Mouse (Mus musculus): ENCODE measurements around the gene Rgs9bp. TPM values are rescaled to one million over a fixed set of nuclear protein-coding genes. Genes with fewer than 3 reads are reported as not detected.
"Not testable (repeated sequence)": the region's sequence is repeated elsewhere in the genome, so short reads cannot be mapped to it uniquely, and the experiment has no call there.

Rgs9bp gene
- polyA plus RNA-seq, 1 experiment from 2014 or later: 0.11 TPM

DNA sequence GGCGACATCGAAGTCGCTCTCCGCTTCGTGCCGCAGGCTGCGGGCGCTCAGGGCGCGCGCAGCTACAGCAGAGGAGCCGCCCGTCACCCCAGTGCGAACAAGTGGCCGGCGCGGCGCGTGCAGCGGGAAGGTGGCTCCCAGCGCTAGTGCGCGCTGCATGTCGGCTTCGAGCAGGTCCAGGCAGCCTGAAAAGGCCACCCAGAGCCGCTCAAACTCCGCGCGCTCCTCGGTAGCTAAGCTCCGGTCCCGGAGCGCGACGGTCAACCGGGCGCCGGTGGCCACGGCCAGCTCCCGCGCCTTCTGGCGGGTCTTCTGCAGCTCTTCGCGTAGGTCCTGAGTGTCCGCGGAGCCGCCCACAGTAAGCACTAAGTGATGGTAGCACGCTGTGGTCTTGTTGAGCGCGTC, 594 bp downstream of the Rgs9bp start:
- H3K27ac ChIP-seq: no peak overlapping the region
- TF ChIP-seq CTCF (IDR thresholded peaks at IDR 0.05; ENCODE audit: low read depth): no peak
- H3K4me1 ChIP-seq (replicated peaks; ENCODE audit: insufficient read depth, low read length): 0 out of 2 replicates have a peak, but pooled peaks cover 4% of the 10 kb centered on the region
- peaks cover 26% of the 10 kb centered on the region for H3K27me3 ChIP-seq (ENCODE audit: insufficient read depth, low read length)
- peak; percentile 36 for DNase-seq (ENCODE audit: low spot score)
- H3K36me3 ChIP-seq (ENCODE audit: insufficient read depth, low read length): no peaks in the 10 kb centered on the region
- H3K9ac ChIP-seq (ENCODE audit: low read depth, low read length): peak overlapping the region; percentile 24; the same call in 1 of the 2 replicates
- whole genome bisulfite sequencing: under 1% methylated on average over 50 of the region's 50 CpGs
- ATAC-seq (replicated peaks; ENCODE audit: low FRiP score, low read depth): no peak
- peak overlapping the region; percentile 88 for H3K4me2 ChIP-seq (ENCODE audit: low read length)
- H3K9me3 ChIP-seq (replicated peaks; ENCODE audit: low read length): no peaks in the 10 kb centered on the region
- peak overlapping the region; percentile 72 for H3K4me3 ChIP-seq (replicated peaks; ENCODE audit: low read depth, low read length)

DNA sequence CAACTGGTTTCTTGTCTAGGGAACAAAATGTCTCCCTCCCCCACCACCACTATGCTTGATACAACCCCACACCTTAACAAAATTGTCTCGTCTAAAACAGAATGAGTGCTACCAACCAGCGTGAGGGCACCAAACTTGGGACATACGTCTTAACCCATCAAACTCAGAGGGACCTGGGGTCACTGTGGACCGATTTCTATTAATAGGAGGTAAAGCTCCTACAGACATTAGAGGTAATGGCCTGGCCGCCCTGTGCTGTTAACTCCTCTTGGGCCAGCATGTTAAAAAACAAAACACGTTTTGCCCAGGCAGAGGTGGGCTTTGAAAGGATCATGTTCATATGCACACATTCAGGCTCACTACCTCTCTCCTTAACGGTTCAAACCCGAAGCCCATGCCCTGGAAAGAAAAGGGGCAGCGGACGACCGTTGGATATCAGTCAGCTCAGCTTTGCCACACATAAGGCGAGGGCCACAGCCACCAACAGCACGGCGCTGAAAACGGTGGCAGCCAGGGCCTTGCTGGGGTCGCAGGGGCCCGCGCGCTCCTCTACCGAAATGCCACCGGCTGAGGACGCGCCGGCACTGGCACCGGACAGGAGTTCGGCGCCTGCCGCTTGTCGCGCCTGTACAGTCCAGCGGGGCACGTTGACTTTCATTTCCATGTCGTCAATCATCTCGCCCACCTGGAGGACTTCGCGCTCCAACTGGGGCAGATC, 1.2 kb downstream of the Rgs9bp start:
- no peak for ATAC-seq (replicated peaks; ENCODE audit: low FRiP score, low read depth)
- WGBS: 6% methylated on average over 36 of the region's 36 CpGs
- H3K4me1 ChIP-seq (replicated peaks; ENCODE audit: insufficient read depth, low read length): 0 out of 2 replicates have a peak, but pooled peaks cover 4% of the 10 kb centered on the region
- TF ChIP-seq CTCF (IDR thresholded peaks at IDR 0.05; ENCODE audit: low read depth): no peak
- H3K4me3 ChIP-seq (replicated peaks; ENCODE audit: low read depth, low read length): peak overlapping the region; percentile 72
- H3K27ac ChIP-seq: no peak overlapping the region
- peak overlapping the region; percentile 88 for H3K4me2 ChIP-seq (ENCODE audit: low read length)
- H3K9me3 ChIP-seq (replicated peaks; ENCODE audit: low read length): no peaks in the 10 kb centered on the region
- peaks cover 26% of the 10 kb centered on the region for H3K27me3 ChIP-seq (ENCODE audit: insufficient read depth, low read length)
- H3K9ac ChIP-seq (ENCODE audit: low read depth, low read length): peak overlapping the region; percentile 24; the same call in 1 of the 2 replicates
- no peak for DNase-seq (ENCODE audit: low spot score)
- no peaks in the 10 kb centered on the region for H3K36me3 ChIP-seq (ENCODE audit: insufficient read depth, low read length)

DNA sequence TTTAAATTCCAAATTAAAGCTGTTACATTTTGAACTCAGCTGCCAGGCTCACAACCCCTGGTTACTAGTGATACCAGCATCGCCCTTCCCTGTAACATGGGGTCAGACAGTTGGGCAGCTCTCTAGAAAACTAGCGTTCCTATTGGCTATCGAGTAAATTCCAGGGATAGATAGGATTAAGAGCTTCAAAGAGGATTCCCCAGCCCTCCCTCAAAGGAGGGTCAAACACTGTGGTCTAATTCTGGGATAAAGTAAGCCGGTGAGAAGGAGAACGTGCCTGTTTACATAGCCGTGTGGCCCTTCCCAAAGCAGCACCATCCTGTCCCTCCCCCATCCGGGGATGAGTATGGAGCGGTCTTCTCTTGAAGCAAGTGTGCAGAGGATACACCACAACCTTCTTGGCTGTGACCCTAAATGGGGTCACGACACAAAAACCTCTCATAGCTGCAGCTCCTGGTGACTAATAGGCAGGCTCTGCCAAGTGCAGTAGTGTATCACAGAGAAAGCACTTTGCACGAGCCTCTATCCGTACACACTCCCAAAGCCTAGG, 1.8 kb downstream of the Rgs9bp start:
- peaks cover 26% of the 10 kb centered on the region for H3K27me3 ChIP-seq (ENCODE audit: insufficient read depth, low read length)
- H3K27ac ChIP-seq: no peak overlapping the region
- H3K9me3 ChIP-seq (replicated peaks; ENCODE audit: low read length): no peaks in the 10 kb centered on the region
- no peak overlapping the region for H3K4me2 ChIP-seq (ENCODE audit: low read length)
- DNase-seq (ENCODE audit: low spot score) (no peak), ATAC-seq (replicated peaks; ENCODE audit: low FRiP score, low read depth) (no peak)
- TF ChIP-seq CTCF (IDR thresholded peaks at IDR 0.05; ENCODE audit: low read depth): no peak
- no peak overlapping the region for H3K9ac ChIP-seq (ENCODE audit: low read depth, low read length)
- H3K4me3 ChIP-seq (replicated peaks; ENCODE audit: low read depth, low read length): no peak overlapping the region
- 24% methylated on average over 11 of the region's 11 CpGs for WGBS
- H3K36me3 ChIP-seq (ENCODE audit: insufficient read depth, low read length): no peaks in the 10 kb centered on the region
- H3K4me1 ChIP-seq (replicated peaks; ENCODE audit: insufficient read depth, low read length): 0 out of 2 replicates have a peak, but pooled peaks cover 4% of the 10 kb centered on the region

DNA sequence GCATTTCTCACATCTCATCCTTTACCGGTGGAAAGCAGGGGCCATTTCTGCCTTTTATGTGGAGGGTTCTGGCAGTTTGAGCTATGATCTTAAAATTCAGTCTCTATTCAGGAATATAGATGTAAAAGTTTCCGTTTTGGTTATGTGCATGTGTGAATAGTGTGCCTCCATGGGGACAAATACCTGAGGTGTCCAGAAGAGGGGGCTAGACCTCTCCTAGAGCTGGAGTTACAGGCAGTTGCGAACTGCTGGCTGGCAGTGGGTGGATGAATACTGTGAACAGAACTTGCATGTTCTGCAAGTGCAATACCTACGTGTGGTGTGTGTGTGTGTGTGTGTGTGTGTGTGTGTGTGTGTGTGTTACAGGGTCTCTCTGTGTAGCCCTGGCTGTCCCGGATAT, 2.7 kb downstream of the Rgs9bp start:
- WGBS: 77% methylated on average over 5 of the region's 5 CpGs
- Histone ChIP-seq H3K9ac (ENCODE audit: low read depth, low read length) (no peak overlapping the region), H3K9me3 (replicated peaks; ENCODE audit: low read length) (no peaks in the 10 kb centered on the region), H3K4me3 (replicated peaks; ENCODE audit: low read depth, low read length) (no peak overlapping the region), H3K4me1 (replicated peaks; ENCODE audit: insufficient read depth, low read length) (0 out of 2 replicates have a peak, but pooled peaks cover 4% of the 10 kb centered on the region), H3K36me3 (ENCODE audit: insufficient read depth, low read length) (no peaks in the 10 kb centered on the region), H3K27ac (no peak overlapping the region), H3K27me3 (ENCODE audit: insufficient read depth, low read length) (peaks cover 26% of the 10 kb centered on the region), H3K4me2 (ENCODE audit: low read length) (no peak overlapping the region)
- peak; percentile 40; the same call in 1 of the 2 replicates for TF ChIP-seq CTCF (IDR thresholded peaks at IDR 0.05; ENCODE audit: low read depth)
- DNase-seq (ENCODE audit: low spot score) (no peak), ATAC-seq (replicated peaks; ENCODE audit: low FRiP score, low read depth) (no peak)

DNA sequence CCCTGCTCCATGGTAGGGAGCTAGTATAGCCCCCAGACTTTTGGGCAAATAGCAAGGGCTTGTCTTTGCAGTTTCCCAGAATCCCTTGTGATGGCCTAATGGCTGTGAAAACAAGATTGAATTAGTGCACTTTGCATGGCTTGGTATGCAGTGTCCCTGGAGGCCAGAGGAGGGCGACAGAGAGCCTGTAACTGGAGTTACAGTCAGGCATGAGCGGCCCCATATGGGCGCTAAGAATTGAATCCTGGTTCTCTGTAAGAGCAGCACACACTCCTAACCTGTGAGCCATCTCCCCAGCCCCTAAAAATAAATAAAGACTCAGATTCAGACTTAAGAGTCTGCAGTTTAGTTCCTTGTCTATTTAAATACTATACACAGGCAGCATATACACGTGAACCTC, 5.5 kb downstream of the Rgs9bp start:
- H3K27ac ChIP-seq: no peak overlapping the region
- peak; percentile 35; the same call in 1 of the 2 replicates for ATAC-seq (replicated peaks; ENCODE audit: low FRiP score, low read depth)
- H3K4me1 ChIP-seq (replicated peaks; ENCODE audit: insufficient read depth, low read length): 0 out of 2 replicates have a peak, but pooled peaks cover 4% of the 10 kb centered on the region
- no peak overlapping the region for H3K4me3 ChIP-seq (replicated peaks; ENCODE audit: low read depth, low read length)
- no peaks in the 10 kb centered on the region for H3K9me3 ChIP-seq (replicated peaks; ENCODE audit: low read length)
- peak; percentile 76 for TF ChIP-seq CTCF (IDR thresholded peaks at IDR 0.05; ENCODE audit: low read depth)
- H3K4me2 ChIP-seq (ENCODE audit: low read length): no peak overlapping the region
- H3K27me3 ChIP-seq (ENCODE audit: insufficient read depth, low read length): peaks cover 24% of the 10 kb centered on the region
- no peaks in the 10 kb centered on the region for H3K36me3 ChIP-seq (ENCODE audit: insufficient read depth, low read length)
- peak; percentile 57 for DNase-seq (ENCODE audit: low spot score)
- no peak overlapping the region for H3K9ac ChIP-seq (ENCODE audit: low read depth, low read length)
- 37% methylated on average over 4 of the region's 4 CpGs for WGBS

DNA sequence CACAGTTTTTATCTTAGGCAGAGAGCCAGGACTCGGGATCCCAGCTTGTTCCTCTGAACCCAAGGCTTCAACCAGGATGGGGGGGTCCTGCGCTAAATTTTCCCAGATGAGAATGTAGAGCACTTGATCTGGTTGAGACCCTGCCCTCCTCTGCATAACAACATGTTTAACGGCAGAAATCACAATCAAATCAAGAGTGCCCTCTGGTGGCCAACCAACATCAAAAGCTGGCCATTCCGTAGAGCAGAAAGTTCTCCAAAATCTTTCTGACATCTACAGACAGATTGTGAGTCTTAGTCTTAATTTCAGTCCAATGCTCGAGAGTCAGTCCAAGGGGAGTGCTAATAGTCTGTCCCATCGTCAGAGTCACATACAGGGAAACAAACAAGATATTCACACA, 14.5 kb downstream of the Rgs9bp start:
- peak; percentile 55 for TF ChIP-seq CTCF (IDR thresholded peaks at IDR 0.05; ENCODE audit: low read depth)
- not testable (repeated sequence) for H3K4me1 ChIP-seq (replicated peaks; ENCODE audit: insufficient read depth, low read length); H3K4me3 ChIP-seq (replicated peaks; ENCODE audit: low read depth, low read length); H3K9me3 ChIP-seq (replicated peaks; ENCODE audit: low read length); H3K9ac ChIP-seq (ENCODE audit: low read depth, low read length); H3K27me3 ChIP-seq (ENCODE audit: insufficient read depth, low read length); DNase-seq (ENCODE audit: low spot score); H3K27ac ChIP-seq; ATAC-seq (replicated peaks; ENCODE audit: low FRiP score, low read depth); H3K4me2 ChIP-seq (ENCODE audit: low read length); H3K36me3 ChIP-seq (ENCODE audit: insufficient read depth, low read length)
- 35% methylated on average over 6 of the region's 6 CpGs for WGBS

DNA sequence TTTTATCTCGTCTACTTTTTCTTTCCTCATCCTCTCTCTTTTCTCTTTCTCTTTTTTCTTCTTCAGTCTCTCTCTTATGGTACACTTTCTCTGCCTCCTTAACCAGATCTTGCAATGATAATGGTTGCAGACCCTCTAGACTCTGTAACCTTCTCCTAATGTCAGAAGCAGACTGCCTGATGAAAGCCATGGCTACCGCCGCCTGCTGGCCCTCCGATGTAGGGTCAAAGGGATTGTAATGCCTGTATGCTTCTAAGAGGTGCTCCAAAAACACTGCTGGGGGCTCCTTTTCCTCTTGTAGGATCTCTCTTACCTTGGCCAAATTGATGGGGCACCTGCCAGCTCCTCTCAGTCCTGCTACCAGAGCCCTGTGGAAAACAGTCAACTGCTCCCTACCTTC, 15.7 kb downstream of the Rgs9bp start:
- H3K4me3 ChIP-seq (replicated peaks; ENCODE audit: low read depth, low read length); H3K9me3 ChIP-seq (replicated peaks; ENCODE audit: low read length); H3K36me3 ChIP-seq (ENCODE audit: insufficient read depth, low read length); H3K27ac ChIP-seq; H3K9ac ChIP-seq (ENCODE audit: low read depth, low read length); H3K27me3 ChIP-seq (ENCODE audit: insufficient read depth, low read length); H3K4me2 ChIP-seq (ENCODE audit: low read length); DNase-seq (ENCODE audit: low spot score); H3K4me1 ChIP-seq (replicated peaks; ENCODE audit: insufficient read depth, low read length); ATAC-seq (replicated peaks; ENCODE audit: low FRiP score, low read depth): not testable (repeated sequence)
- WGBS: 93% methylated on average over 4 of the region's 4 CpGs

DNA sequence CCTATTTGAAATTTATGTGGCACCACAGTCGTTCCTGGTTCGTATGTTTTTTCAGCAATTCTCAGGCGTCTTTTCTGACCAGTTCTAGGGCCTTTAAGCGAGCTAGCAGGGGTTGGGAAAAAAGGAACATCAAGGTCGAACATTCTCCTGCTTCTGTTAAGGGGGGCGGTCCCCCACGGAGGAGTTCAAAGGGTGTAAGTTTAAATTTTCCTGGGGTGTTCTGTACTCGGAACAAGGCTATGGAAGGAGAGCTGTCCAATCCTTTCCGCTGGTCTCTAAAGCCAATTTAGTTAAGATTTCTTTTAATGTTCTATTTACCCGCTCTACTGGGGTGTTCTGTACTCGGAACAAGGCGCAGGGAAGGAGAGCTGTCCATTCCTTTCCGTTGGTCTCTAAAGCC, 19.4 kb downstream of the Rgs9bp start:
- not testable (repeated sequence) for H3K4me2 ChIP-seq (ENCODE audit: low read length); H3K4me1 ChIP-seq (replicated peaks; ENCODE audit: insufficient read depth, low read length); H3K27ac ChIP-seq; H3K27me3 ChIP-seq (ENCODE audit: insufficient read depth, low read length); H3K9ac ChIP-seq (ENCODE audit: low read depth, low read length); H3K9me3 ChIP-seq (replicated peaks; ENCODE audit: low read length); ATAC-seq (replicated peaks; ENCODE audit: low FRiP score, low read depth); H3K4me3 ChIP-seq (replicated peaks; ENCODE audit: low read depth, low read length); H3K36me3 ChIP-seq (ENCODE audit: insufficient read depth, low read length); DNase-seq (ENCODE audit: low spot score)
- WGBS: 66% methylated on average over 13 of the region's 13 CpGs

DNA sequence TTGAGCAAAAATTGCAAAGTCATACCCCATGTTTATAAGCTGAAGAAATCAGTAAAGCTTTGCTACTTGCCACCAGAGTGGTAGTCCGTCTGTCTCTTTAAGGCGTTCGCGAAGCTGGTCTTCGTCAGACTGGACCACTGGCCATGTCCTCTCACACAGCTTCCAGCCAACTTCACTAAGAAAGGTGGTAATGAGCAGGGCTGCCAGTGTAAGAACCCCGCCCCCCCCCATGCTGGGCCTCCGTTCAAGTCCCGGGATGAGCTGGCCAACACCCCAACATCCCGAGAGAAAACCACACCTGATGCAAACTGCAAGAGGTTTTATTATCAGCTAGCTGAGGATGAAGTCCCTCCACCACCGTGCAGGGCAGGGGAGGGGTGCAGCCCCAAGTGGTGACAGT, 20.5 kb downstream of the Rgs9bp start:
- not testable (repeated sequence) for DNase-seq (ENCODE audit: low spot score); H3K9me3 ChIP-seq (replicated peaks; ENCODE audit: low read length); H3K9ac ChIP-seq (ENCODE audit: low read depth, low read length); H3K27me3 ChIP-seq (ENCODE audit: insufficient read depth, low read length); H3K36me3 ChIP-seq (ENCODE audit: insufficient read depth, low read length); ATAC-seq (replicated peaks; ENCODE audit: low FRiP score, low read depth); H3K27ac ChIP-seq; H3K4me1 ChIP-seq (replicated peaks; ENCODE audit: insufficient read depth, low read length); H3K4me2 ChIP-seq (ENCODE audit: low read length); H3K4me3 ChIP-seq (replicated peaks; ENCODE audit: low read depth, low read length)
- WGBS: 82% methylated on average over 10 of the region's 10 CpGs
